Mouse (Mus musculus) lung, adult 18-20 months (tissue): ENCODE results near the gene Cox8a.

Source experiments
- DNase-seq, 2 experiments: peaks; one replicate each; pipeline ENCODE4 v3.0.0; 2022; ENCODE audit warnings: mixed read lengths in 2 of 2

Gene Cox8a

GRCm38 (mm10) chr19:7183419-7183818 is 34.0 kb downstream of the Cox8a start:
- no peak for DNase-seq

- peak; percentile 69 to 76 for DNase-seq
Observed at GRCm38 (mm10) chr19:7182273-7182949, 35.0 kb downstream of the Cox8a start.

- DNase-seq: no peak
Observed at GRCm38 (mm10) chr19:7181496-7181895, 35.9 kb downstream of the Cox8a start.

- peak; percentile 57 to 62 for DNase-seq
Observed at GRCm38 (mm10) chr19:7180756-7181405, 36.5 kb downstream of the Cox8a start.

- DNase-seq: no peak
Observed at GRCm38 (mm10) chr19:7178841-7179452, 38.5 kb downstream of the Cox8a start.

GRCm38 (mm10) chr19:7177804-7178511 is 39.5 kb downstream of the Cox8a start:
- no peak for DNase-seq

GRCm38 (mm10) chr19:7176041-7176696 is 41.2 kb downstream of the Cox8a start:
- no peak for DNase-seq

- DNase-seq: peak; percentile 65 to 74
Observed at GRCm38 (mm10) chr19:7172051-7172866, 45.2 kb downstream of the Cox8a start.

GRCm38 (mm10) chr19:7171447-7171846 is 46.0 kb downstream of the Cox8a start:
- no peak for DNase-seq

- DNase-seq: no peak
Observed at GRCm38 (mm10) chr19:7170916-7171315, 46.5 kb downstream of the Cox8a start.

- DNase-seq: no peak
Observed at GRCm38 (mm10) chr19:7168423-7168822, 49.0 kb downstream of the Cox8a start.

- no peak for DNase-seq
Observed at GRCm38 (mm10) chr19:7166767-7167166, 50.6 kb downstream of the Cox8a start.

GRCm38 (mm10) chr19:7166200-7166711 is 51.2 kb downstream of the Cox8a start:
- DNase-seq: no peak

GRCm38 (mm10) chr19:7165509-7166199 is 51.8 kb downstream of the Cox8a start:
- peak in 1 of 2 experiments; percentile 10 for DNase-seq
